11 mouse cellular contexts compared by ENCODE assay signal in the genomic region with DNA sequence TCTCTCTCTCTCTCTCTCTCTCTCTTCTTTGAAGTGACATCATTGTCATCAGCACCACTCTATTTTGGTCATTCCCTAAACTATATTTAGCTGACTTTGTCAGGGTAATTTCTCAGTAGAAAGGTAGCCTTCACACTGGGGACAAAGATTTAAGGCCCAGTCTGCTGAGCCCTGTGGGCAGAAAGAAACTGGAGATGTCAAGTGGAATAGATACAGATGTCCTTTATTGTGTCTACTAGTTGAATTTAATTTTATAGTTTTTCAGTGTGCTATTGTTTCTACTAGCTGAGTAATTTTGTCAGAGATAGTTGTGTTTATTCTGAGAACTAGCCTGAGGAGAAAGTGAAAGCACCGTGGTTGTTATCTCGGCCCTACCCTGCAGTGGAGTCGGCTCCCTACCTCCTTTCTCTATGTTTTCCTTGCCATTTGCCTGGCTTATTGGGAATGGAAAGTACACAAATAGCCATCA. TPM values are rescaled to one million over a fixed set of nuclear protein-coding genes. Genes with fewer than 3 reads are reported as not detected.
DNase-seq lines count a peak whose midpoint lies in the region; ATAC-seq and TF ChIP-seq lines count a peak whose summit lies in the region.
"Had no signal": no experiment of that assay in that cellular context is flagged by ENCODE, and none has a peak within 500 bp of the region (broad histone marks: within the 10 kb centered on the region; RNA-seq: fewer than 3 reads in every experiment).

No protein-coding gene starts in this region.

- peak; percentile 59 for ATAC-seq in frontal cortex, adult (ENCODE audit: low TSS enrichment)
- ATAC-seq in heart, postnatal 0 days (ENCODE audit: insufficient read depth, low read depth): peak; percentile 89
- ATAC-seq in megakaryocyte progenitor cell, adult 5-6 weeks (replicated peaks; ENCODE audit: poor library complexity): peak; percentile 61
- ATAC-seq in forebrain, embryonic 15.5 days (replicated peaks): no peak
- ATAC-seq: forebrain, postnatal 0 days had no signal

- H3K4me3 ChIP-seq in bone marrow macrophage, adult 2 months (ENCODE audit: insufficient read depth, low read length): peak overlapping the region; percentile 23
- peak overlapping the region; percentile 36 for H3K4me3 ChIP-seq in heart, postnatal 0 days (ENCODE audit: low read depth, low read length)
- H3K4me3 ChIP-seq in forebrain, embryonic 15.5 days: no peak overlapping the region
- H3K4me3 ChIP-seq: lung, embryonic 15.5 days had no signal

- peaks cover 14% of the 10 kb centered on the region for H3K36me3 ChIP-seq in heart, postnatal 0 days (replicated peaks; ENCODE audit: control insufficient read depth, insufficient read depth, low read length)
- H3K36me3 ChIP-seq in forebrain, embryonic 15.5 days: 0 out of 2 replicates have a peak, but pooled peaks cover 2% of the 10 kb centered on the region
- H3K36me3 ChIP-seq: lung, embryonic 15.5 days had no signal

- H3K9me3 ChIP-seq in heart, postnatal 0 days (replicated peaks; ENCODE audit: control insufficient read depth, low read length): no peaks in the 10 kb centered on the region
- no peaks in the 10 kb centered on the region for H3K9me3 ChIP-seq in forebrain, embryonic 15.5 days
- H3K9me3 ChIP-seq: lung, embryonic 15.5 days had no signal

- no peaks in the 10 kb centered on the region for H3K27me3 ChIP-seq in heart, postnatal 0 days (ENCODE audit: control insufficient read depth, insufficient read depth, low read length)
- no peaks in the 10 kb centered on the region for H3K27me3 ChIP-seq in forebrain, embryonic 15.5 days
- H3K27me3 ChIP-seq: lung, embryonic 15.5 days had no signal

- peak overlapping the region; percentile 52 for H3K9ac ChIP-seq in heart, postnatal 0 days (replicated peaks; ENCODE audit: low read depth, low read length)
- no peak overlapping the region for H3K9ac ChIP-seq in forebrain, embryonic 15.5 days (replicated peaks)
- H3K9ac ChIP-seq: forebrain, postnatal 0 days; lung, embryonic 15.5 days had no signal

- no peak for TF ChIP-seq EP300 in heart, postnatal 0 days (IDR thresholded peaks at IDR 0.05; ENCODE audit: low read depth)

- no peak for DNase-seq in frontal cortex, postnatal 36 days (ENCODE audit: low spot score in 2 of 2)
- peak; percentile 75 for DNase-seq in heart, postnatal 0 days (ENCODE audit: low spot score)
- DNase-seq in urinary bladder, postnatal 36 days (ENCODE audit: low spot score in 2 of 2): no peak
- no peak for DNase-seq in thymus, postnatal 4 days
- DNase-seq: embryo, embryonic 11 days; forebrain, postnatal 0 days had no signal

- 4% methylated on average over 3 of the region's 3 CpGs for WGBS in heart, postnatal 0 days
- 89% methylated on average over 3 of the region's 3 CpGs for WGBS in forebrain, embryonic 15.5 days

- peak overlapping the region; percentile 25; the same call in 1 of the 2 replicates for H3K27ac ChIP-seq in bone marrow macrophage, adult 2 months (ENCODE audit: insufficient read depth, low read depth, low read length)
- H3K27ac ChIP-seq in heart, postnatal 0 days (ENCODE audit: low read depth): peak overlapping the region; percentile 87
- H3K27ac ChIP-seq in forebrain, embryonic 15.5 days (replicated peaks): no peak overlapping the region
- H3K27ac ChIP-seq: lung, embryonic 15.5 days had no signal

- peaks cover 15% of the 10 kb centered on the region for H3K4me1 ChIP-seq in bone marrow macrophage, adult 2 months (ENCODE audit: control insufficient read depth, insufficient read depth, low read length)
- H3K4me1 ChIP-seq in heart, postnatal 0 days (ENCODE audit: control insufficient read depth, insufficient read depth): peaks cover 19% of the 10 kb centered on the region; the same call in 1 of the 2 replicates
- H3K4me1 ChIP-seq in forebrain, embryonic 15.5 days: no peaks in the 10 kb centered on the region

- no peak for TF ChIP-seq POLR2A in bone marrow macrophage, adult 2 months (IDR thresholded peaks at IDR 0.05; ENCODE audit: borderline replicate concordance, low read depth, low read length)

- no peak for TF ChIP-seq CTCF in bone marrow macrophage, adult 2 months (IDR thresholded peaks at IDR 0.05; ENCODE audit: low read depth, low read length)
- TF ChIP-seq CTCF in heart, postnatal 0 days (IDR thresholded peaks at IDR 0.05; ENCODE audit: low read depth): no peak

- peak overlapping the region; percentile 65 for H3K4me2 ChIP-seq in heart, postnatal 0 days (ENCODE audit: low read depth, low read length)
- H3K4me2 ChIP-seq in forebrain, embryonic 15.5 days (replicated peaks): no peak overlapping the region
- H3K4me2 ChIP-seq: lung, embryonic 15.5 days had no signal

RNA-seq across cellular contexts. Expression of a gene that starts 30.3 kb away (rescaled TPM):
- polyA plus RNA-seq in bone marrow macrophage, adult 2 months (2012; ENCODE audit: insufficient read depth, insufficient read length, missing spikeins): 37.9 and 43.9 TPM in 2 replicates
- 10.8 and 13.3 TPM in 2 replicates for total RNA-seq in heart, postnatal 0 days (2014; rRNA removed; ENCODE audit: low replicate concordance)
- polyA plus RNA-seq in heart, postnatal 0 days (2015; fragmentation: Nextera tagmentation; extraction: Ambion mirVana): 21.1 and 21.3 TPM in 2 replicates
- total RNA-seq in megakaryocyte progenitor cell, adult 5-6 weeks (2015): 21.5 and 23.7 TPM in 2 replicates
- total RNA-seq in megakaryocyte progenitor cell, adult 5-6 weeks (2017): 29.2 and 32.3 TPM in 2 replicates
- 17.3 and 18.2 TPM in 2 replicates for polyA plus RNA-seq in forebrain, embryonic 15.5 days (2015; fragmentation: Nextera tagmentation; extraction: Ambion mirVana)
